Mouse (Mus musculus) left cerebral cortex, adult 9 months (tissue): ENCODE results near the gene Pms1.
"Not testable (repeated sequence)": the region's sequence is repeated elsewhere in the genome, so short reads cannot be mapped to it uniquely, and the experiment has no call there.

Experiments used
- DNase-seq, 2 experiments: peaks; one replicate each; pipeline ENCODE4 v3.0.0; 2022; ENCODE audit warnings: low spot score in 2 of 2

Pms1 gene

DNA sequence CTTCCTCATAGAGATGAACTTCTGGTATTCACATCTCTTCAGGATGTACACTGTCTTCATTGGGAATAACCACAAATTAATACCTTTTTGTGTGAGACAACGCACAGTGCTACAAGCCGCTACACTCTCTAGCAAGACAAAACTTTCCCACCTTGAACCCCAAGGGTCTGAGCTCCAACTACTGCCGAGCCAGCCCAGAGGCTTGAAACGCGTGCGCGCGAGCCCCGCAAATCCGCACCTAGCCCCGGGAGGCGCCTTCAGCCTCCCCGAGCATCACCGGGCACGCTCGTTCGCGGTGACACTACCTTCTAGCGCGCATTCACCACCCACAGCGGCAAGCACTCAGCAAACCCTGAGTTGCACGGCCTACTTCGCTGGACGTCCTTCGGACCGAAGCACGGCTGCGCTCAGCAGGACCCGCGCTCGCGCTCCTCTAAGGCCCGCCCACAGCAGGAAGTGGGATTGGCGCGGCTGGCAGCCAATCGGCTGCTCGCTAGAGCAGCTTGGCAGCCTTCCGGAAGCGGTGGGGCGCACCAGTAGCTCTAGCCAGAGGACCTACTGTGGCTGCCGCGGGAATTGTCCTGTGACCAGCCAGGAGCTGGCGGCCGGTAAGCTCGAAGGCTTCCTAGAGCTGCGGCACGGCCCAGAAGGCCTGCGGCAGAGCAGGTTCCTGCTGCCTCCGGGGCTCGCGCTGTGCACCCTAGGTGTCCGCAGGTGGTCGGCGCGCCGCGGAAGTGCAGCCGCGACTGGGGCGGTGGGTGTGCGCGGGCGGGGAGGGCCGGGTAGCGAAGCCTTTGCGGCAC, at the start of gene Pms1, which contains the start of the genes Ormdl1 and Gm28778:
TSS of gene Pms1 (minus strand) at position 438 of the 803 bp plus-strand sequence.
TSS of gene Ormdl1 (plus strand) at position 515 of the 803 bp plus-strand sequence.
TSS of gene Gm28778 (plus strand) at position 531 of the 803 bp plus-strand sequence.
- peak; percentile 83 to 97 for DNase-seq

DNA sequence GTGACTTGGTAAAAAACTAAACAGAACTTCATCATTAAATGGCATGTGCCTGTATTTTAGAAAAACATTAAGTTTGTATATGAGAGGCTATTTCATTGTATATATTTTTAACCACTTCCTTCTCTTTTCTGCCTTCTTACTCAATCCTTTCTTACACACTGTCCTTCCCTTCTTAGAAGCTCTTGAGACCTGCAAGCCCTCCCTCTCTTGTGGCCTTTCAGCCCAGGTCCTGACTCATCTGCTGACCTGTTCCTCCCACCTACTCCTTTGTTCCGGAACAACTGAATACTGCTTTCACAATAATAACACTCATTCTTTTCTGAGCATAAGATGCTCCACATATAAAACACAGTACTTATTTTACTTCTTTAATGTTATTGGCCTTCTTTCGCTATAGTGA, 44.3 kb upstream of the Pms1 start:
- no peak for DNase-seq

GRCm38 (mm10) chr1:53337403-53337802, 40.6 kb upstream of the Pms1 start:
- not testable (repeated sequence) for DNase-seq

- DNase-seq = no peak
These were observed 38.6 kb upstream of the Pms1 start for GRCm38 (mm10) chr1:53335465-53335864.

- not testable (repeated sequence) for DNase-seq
These were observed 36.7 kb upstream of the Pms1 start for GRCm38 (mm10) chr1:53333527-53333926.

DNA sequence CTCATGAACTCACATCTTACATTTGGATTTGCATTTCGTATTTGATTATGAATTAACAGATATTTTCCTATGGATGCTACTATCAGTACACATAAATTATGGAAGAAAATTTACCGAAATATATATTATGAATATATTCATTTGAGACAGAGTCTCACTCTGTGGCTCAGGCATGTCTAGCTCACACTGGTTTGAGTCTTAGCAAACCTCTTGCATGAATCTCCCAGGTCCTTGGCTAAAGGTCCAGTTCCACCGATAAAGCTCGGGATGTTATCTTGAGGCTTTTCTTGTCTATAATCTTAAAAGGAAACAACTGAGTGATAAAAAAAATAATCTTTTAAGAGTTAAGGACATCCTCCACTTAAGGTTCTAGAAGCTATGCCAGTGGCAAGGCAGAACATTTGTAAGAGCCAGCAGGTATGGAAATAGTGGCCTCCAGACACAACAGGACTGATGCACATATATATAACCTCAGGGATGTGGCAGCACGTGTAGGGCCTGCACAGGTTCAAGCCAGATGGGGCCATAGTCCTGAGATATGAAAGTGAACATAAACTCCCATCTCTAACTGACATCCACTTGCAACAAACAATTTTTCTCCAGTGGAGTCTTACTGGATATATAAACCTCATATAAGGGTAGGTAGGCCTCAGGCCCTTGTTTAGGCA, 28.1 kb upstream of the Pms1 start:
- DNase-seq = no peak

GRCm38 (mm10) chr1:53324277-53324676, 27.5 kb upstream of the Pms1 start:
- DNase-seq = no peak

- DNase-seq = no peak
These were observed 26.4 kb upstream of the Pms1 start for GRCm38 (mm10) chr1:53323254-53323653.

DNA sequence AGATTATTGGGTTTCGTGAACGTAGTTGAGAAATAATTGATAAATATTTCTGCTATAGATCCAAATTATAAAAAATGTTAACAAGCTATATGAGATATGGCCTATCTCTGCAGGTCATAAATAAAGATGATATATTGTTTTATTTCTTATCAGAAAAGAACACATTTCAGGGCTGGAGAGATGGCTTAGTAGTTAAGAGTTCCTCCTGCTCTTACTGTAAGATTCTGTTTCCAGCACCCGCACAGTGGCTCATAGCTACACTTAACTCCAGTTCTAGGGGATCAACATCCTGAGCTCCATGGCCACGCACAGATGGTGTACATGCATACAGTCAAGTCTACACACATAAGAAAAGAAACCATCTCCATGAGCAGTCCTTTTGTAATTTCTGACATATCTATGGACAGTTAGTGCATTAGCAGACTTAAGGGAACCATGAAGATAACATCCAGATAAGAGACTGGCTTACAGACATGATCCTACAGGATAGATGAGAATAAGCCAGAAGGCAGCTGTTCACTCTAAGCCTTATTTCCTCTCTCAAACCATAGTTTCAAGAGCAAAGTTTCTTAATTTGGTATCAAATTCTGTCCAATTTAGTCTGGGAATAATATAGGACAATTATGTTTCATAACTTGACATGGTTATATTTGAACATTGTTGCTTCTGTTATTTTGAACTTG, 25.0 kb upstream of the Pms1 start:
- DNase-seq = no peak

- peak; percentile 54 to 85 for DNase-seq
These were observed 16.5 kb upstream of the Pms1 start, which contains the start of gene Osgepl1 for GRCm38 (mm10) chr1:53312989-53313967. Osgepl1 (plus strand) TSS chr1:53313624.

- DNase-seq = no peak
These were observed 3.7 kb upstream of the Pms1 start for GRCm38 (mm10) chr1:53300506-53300905.

DNA sequence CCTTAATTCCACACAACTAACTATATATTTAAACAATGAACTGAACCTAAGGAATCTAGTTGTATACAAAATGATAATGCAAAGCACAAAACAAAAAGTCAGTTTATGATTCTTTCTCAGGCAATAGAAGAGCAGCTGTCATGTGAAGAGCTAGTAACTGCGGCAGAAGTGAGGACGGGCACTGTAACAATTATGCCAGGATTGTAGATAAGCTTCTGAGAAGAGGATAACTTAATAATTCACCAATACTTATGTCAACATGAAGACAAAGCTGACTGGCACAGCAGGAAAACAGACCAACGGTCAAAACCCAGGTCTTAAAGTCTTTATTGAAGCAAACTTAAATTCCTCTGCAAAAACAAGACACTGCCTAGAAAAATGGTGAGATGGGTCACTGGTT, 5.6 kb downstream of the Pms1 start:
- no peak for DNase-seq

DNA sequence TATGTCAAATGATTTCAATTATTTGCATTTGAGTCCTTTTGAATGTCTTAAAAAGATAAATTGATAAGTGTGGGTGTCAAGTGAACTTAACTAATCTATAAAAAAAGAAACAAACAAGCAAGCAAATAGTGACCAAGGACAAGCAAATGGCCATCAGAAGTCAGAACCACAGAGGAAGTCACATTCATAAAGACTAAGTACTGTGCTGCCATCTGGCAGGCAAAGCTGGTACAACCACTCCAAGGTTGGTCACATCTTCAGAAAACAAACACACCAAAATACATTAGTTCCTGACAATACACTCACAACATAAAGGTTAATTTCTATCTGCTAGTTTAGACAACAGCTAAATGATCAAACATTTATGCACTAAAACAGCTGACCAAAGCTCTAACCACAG, 24.2 kb downstream of the Pms1 start:
- DNase-seq = peak; percentile 3 to 50

DNA sequence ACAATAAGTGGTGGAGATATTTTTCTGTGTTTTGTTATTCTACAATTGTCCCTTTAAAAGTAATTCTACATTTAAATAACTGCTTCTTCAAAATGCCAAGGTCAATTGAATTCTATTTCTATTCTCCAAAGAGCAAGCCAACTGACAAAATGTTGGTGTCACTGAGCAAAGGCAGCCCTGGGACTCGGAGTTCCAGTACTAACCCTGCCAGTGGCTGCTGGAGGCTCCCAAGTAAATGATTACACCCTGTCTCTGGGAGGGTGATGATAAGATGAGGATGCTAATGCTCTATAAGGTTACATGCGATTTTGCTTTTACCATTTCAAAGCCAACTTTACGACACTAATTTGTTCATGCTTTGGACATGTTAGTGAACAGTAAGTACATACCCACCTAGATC, 26.9 kb downstream of the Pms1 start:
- DNase-seq = no peak

GRCm38 (mm10) chr1:53264958-53265612, 31.7 kb downstream of the Pms1 start:
- DNase-seq = not testable (repeated sequence)

DNA sequence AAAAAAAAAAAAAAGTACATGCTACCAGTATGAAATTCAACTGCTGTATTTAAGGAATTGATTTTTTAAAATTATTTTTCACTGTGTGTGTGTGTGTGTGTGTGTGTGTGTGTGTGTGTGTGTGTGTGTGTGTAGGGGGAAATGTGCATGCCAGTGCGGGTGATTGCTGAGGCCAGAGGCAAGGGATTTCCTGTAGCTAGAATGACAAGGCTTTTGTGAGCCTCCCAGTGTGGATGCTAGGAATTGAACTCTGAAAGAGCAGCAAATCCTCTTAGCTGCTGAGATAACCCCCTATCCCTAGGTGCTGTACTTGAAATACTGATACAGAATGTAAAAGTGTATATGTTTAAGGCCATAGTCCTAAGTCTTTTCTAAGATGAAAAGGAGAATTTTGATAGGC, 70.8 kb downstream of the Pms1 start:
- DNase-seq = no peak

DNA sequence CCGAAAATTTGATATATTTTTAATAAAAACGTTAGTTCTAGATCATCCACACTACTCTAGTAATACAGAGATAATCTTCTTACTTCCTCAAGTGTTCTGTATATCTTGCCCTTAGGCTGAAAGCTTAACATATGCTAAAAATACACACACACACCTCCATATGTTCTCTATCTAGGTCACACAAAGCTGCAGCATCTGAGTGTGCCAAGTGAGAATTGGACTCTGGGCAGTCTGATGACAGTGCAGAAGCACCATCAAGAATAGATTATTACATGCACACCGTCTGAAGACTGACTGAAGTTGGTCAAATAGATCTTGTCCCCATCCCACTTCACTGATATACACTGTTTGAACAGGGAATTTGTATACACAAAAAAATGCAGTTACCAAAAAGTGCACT, 71.2 kb downstream of the Pms1 start:
- peak in 1 of 2 experiments; percentile 3 for DNase-seq

DNA sequence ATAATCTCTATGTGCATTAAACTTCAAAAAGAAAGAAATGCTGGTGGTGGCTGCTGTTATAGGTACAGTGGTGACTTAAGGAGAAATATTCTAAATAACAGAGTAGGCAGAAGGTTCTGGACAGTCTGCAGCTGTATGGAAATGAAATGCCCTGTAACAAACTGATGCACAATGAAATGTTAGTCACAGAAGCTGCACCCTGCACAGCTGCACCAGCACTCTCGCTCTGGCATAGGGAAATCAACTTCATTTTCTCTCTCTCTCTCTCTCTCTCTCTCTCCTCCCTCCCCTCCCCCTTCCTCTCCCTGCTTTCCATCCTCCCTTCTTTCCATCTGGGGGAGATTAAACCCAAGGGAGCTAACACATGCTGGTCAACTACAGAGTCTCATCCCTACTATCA, 72.0 kb downstream of the Pms1 start:
- DNase-seq = no peak

- DNase-seq = no peak
These were observed 86.7 kb downstream of the Pms1 start for GRCm38 (mm10) chr1:53210136-53210535.

DNA sequence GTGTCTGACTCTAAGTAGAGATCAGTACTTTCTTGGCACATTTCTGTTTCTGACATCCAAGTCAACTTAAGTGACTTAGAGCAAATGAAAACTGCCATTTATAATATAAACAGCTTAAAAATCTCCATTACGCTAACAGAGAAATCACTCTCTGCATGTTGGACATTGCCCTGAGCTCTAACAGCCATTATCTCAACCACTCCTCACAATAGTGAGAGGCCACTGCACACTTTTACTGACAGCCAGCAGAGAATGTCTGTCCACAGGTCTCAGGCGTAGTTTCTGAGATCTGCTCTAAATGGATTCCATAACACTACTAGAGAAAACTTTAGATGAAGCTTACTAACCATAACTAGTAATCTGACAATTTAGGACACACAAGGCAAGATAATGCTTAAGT, 92.9 kb downstream of the Pms1 start:
- DNase-seq = no peak
